ENCODE assay signal across 28 mouse cellular contexts in genomic region chr9:102245551-102245950, GRCm38 (mm10).
A peak's percentile ranks its signal among the peaks of the same experiment; 100 is the strongest.
DNase-seq lines count a peak whose midpoint lies in the region; ATAC-seq lines count a peak whose summit lies in the region.
"Had no signal": no experiment of that assay in that cellular context is flagged by ENCODE, and none has a peak within 500 bp of the region (broad histone marks: within the 10 kb centered on the region; RNA-seq: fewer than 3 reads in every experiment).

No protein-coding gene starts in this region.

- no peak overlapping the region for H3K9ac ChIP-seq in forebrain, embryonic 12.5 days
- no peak overlapping the region for H3K9ac ChIP-seq in forebrain, embryonic 15.5 days (replicated peaks)
- no peak overlapping the region for H3K9ac ChIP-seq in midbrain, embryonic 15.5 days
- H3K9ac ChIP-seq: embryonic facial prominence, embryonic 13.5 days; forebrain, embryonic 13.5 days; heart, embryonic 13.5 days; hindbrain, embryonic 14.5 days had no signal

- H3K4me2 ChIP-seq in forebrain, embryonic 12.5 days: no peak overlapping the region
- H3K4me2 ChIP-seq in forebrain, embryonic 15.5 days (replicated peaks): no peak overlapping the region
- no peak overlapping the region for H3K4me2 ChIP-seq in midbrain, embryonic 15.5 days
- H3K4me2 ChIP-seq: embryonic facial prominence, embryonic 13.5 days; forebrain, embryonic 13.5 days; heart, embryonic 13.5 days; hindbrain, embryonic 14.5 days had no signal

- H3K9me3 ChIP-seq in forebrain, embryonic 12.5 days: no peaks in the 10 kb centered on the region
- H3K9me3 ChIP-seq in forebrain, embryonic 15.5 days: no peaks in the 10 kb centered on the region
- no peaks in the 10 kb centered on the region for H3K9me3 ChIP-seq in midbrain, embryonic 15.5 days
- H3K9me3 ChIP-seq in midbrain, embryonic 10.5 days (replicated peaks): no peaks in the 10 kb centered on the region
- H3K9me3 ChIP-seq: embryonic facial prominence, embryonic 10.5 days; embryonic facial prominence, embryonic 13.5 days; forebrain, embryonic 13.5 days; heart, embryonic 13.5 days had no signal

- H3K27ac ChIP-seq in forebrain, embryonic 12.5 days: 0 out of 2 replicates have a peak overlapping the region, but pooled peaks have one; percentile 19
- H3K27ac ChIP-seq in forebrain, embryonic 15.5 days (replicated peaks): no peak overlapping the region
- 0 out of 2 replicates have a peak overlapping the region, but pooled peaks have one; percentile 4 for H3K27ac ChIP-seq in midbrain, embryonic 15.5 days
- no peak overlapping the region for H3K27ac ChIP-seq in midbrain, embryonic 10.5 days (replicated peaks)
- H3K27ac ChIP-seq: embryonic facial prominence, embryonic 10.5 days; embryonic facial prominence, embryonic 13.5 days; forebrain, embryonic 13.5 days; gastrocnemius, adult 2 months; heart, embryonic 13.5 days; hindbrain, embryonic 14.5 days; hindbrain, postnatal 0 days had no signal

- no peak overlapping the region for H3K4me3 ChIP-seq in forebrain, embryonic 12.5 days (replicated peaks)
- H3K4me3 ChIP-seq in forebrain, embryonic 15.5 days: no peak overlapping the region
- no peak overlapping the region for H3K4me3 ChIP-seq in midbrain, embryonic 15.5 days
- no peak overlapping the region for H3K4me3 ChIP-seq in midbrain, embryonic 10.5 days
- H3K4me3 ChIP-seq: embryonic facial prominence, embryonic 10.5 days; embryonic facial prominence, embryonic 13.5 days; erythroblast, embryonic 14.5 days; forebrain, embryonic 13.5 days; gastrocnemius, adult 2 months; heart, embryonic 13.5 days had no signal

- 30% methylated on average over 7 of the region's 7 CpGs for WGBS in forebrain, embryonic 12.5 days
- 14% methylated on average over 7 of the region's 7 CpGs for WGBS in forebrain, embryonic 15.5 days
- WGBS in midbrain, embryonic 15.5 days: 58% methylated on average over 7 of the region's 7 CpGs
- 68% methylated on average over 7 of the region's 7 CpGs for WGBS in midbrain, embryonic 10.5 days

- H3K27me3 ChIP-seq in forebrain, embryonic 12.5 days: peaks cover 88% of the 10 kb centered on the region
- peaks cover 51% of the 10 kb centered on the region for H3K27me3 ChIP-seq in forebrain, embryonic 15.5 days
- H3K27me3 ChIP-seq in midbrain, embryonic 15.5 days (replicated peaks): no peaks in the 10 kb centered on the region
- peaks cover 69% of the 10 kb centered on the region for H3K27me3 ChIP-seq in midbrain, embryonic 10.5 days (ENCODE audit: low read depth, poor library complexity, severe bottlenecking)
- H3K27me3 ChIP-seq: embryonic facial prominence, embryonic 13.5 days; Patski had no signal

- peaks cover 74% of the 10 kb centered on the region for H3K4me1 ChIP-seq in forebrain, embryonic 12.5 days
- H3K4me1 ChIP-seq in forebrain, embryonic 15.5 days: peaks cover 50% of the 10 kb centered on the region
- peaks cover 57% of the 10 kb centered on the region for H3K4me1 ChIP-seq in midbrain, embryonic 15.5 days
- peaks cover 80% of the 10 kb centered on the region for H3K4me1 ChIP-seq in midbrain, embryonic 10.5 days
- H3K4me1 ChIP-seq: heart, embryonic 13.5 days had no signal

- no peak for ATAC-seq in forebrain, embryonic 12.5 days (ENCODE audit: low FRiP score)
- no peak for ATAC-seq in forebrain, embryonic 15.5 days (replicated peaks)
- ATAC-seq in midbrain, embryonic 15.5 days (replicated peaks): no peak
- ATAC-seq: forebrain, embryonic 13.5 days; hindbrain, postnatal 0 days; inflammation-experienced regulatory T-cells, adult 6 months; intestine, embryonic 16.5 days; Patski had no signal

- no peaks in the 10 kb centered on the region for H3K36me3 ChIP-seq in forebrain, embryonic 12.5 days (replicated peaks)
- no peaks in the 10 kb centered on the region for H3K36me3 ChIP-seq in forebrain, embryonic 15.5 days
- no peaks in the 10 kb centered on the region for H3K36me3 ChIP-seq in midbrain, embryonic 15.5 days (replicated peaks)
- H3K36me3 ChIP-seq in midbrain, embryonic 10.5 days: no peaks in the 10 kb centered on the region
- H3K36me3 ChIP-seq: embryonic facial prominence, embryonic 10.5 days; embryonic facial prominence, embryonic 13.5 days; heart, embryonic 13.5 days had no signal

- no peak for DNase-seq in midbrain, embryonic 10.5 days (ENCODE audit: low spot score)
- peak; percentile 59 for DNase-seq in retina, embryonic 14.5 days (ENCODE audit: low spot score)
- DNase-seq in adipocyte (ENCODE audit: low spot score): no peak
- DNase-seq: adrenal gland, adult 2 months; adrenal gland, postnatal 14 days; cerebellum, adult 11-12 months; cerebellum, adult 8-10 months; cerebellum, postnatal 10 days; cerebellum, postnatal 36 days; embryo, embryonic 11 days; gastrocnemius, adult 2 months; gastrocnemius, postnatal 14 days; heart, adult 11 months; heart, postnatal 14 days; heart, postnatal 4 days had no signal

Comparison
In these comparisons a context has a peak if more than half of its experiments do, and no peak if none do; other contexts are left out.
1. H3K27ac ChIP-seq: peak in forebrain, embryonic 12.5 days (single experiment) and midbrain, embryonic 15.5 days (single experiment); none in forebrain, embryonic 15.5 days (single experiment) and midbrain, embryonic 10.5 days (single experiment).